ENCODE assay signal across 8 mouse cellular contexts in genomic region chr7:28961927-28962670, GRCm38 (mm10). TPM values are rescaled to one million over a fixed set of nuclear protein-coding genes. Genes with fewer than 3 reads are reported as not detected.
DNase-seq lines count a peak whose midpoint lies in the region; ATAC-seq and TF ChIP-seq lines count a peak whose summit lies in the region.

Actn4 (minus strand) TSS chr7:28962340.

- ATAC-seq in forebrain, embryonic 13.5 days = peak; percentile 94
- peak; percentile 92 for ATAC-seq in liver, postnatal 0 days
- ATAC-seq in neural tube, embryonic 14.5 days (ENCODE audit: low read depth) = peak; percentile 90

- peak; percentile 99 for DNase-seq in c-Kit-positive CD71-positive TER-119-positive erythroid progenitor cells, embryonic 14.5 days (ENCODE audit: low spot score)
- DNase-seq in heart, postnatal 10 days = peak; percentile 99
- DNase-seq in large intestine, adult 2 months (ENCODE audit: low read depth, low spot score) = peak; percentile 94
- DNase-seq in liver, postnatal 0 days = peak; percentile 100
- DNase-seq in testis, postnatal 10 days (ENCODE audit: low spot score) = peak; percentile 99

- H3K27ac ChIP-seq in forebrain, embryonic 13.5 days = peak within 1 kb of the TSS; percentile 84
- H3K27ac ChIP-seq in liver, postnatal 0 days (ENCODE audit: low read depth) = peak within 1 kb of the TSS; percentile 69
- H3K27ac ChIP-seq in neural tube, embryonic 14.5 days (ENCODE audit: low read depth, low read length) = peak within 1 kb of the TSS; percentile 79

- under 1% methylated on average over 76 of the region's 76 CpGs for WGBS in forebrain, embryonic 13.5 days
- WGBS in large intestine, adult 2 months = under 1% methylated on average over 76 of the region's 76 CpGs
- WGBS in liver, postnatal 0 days (ENCODE audit: insufficient replicate concordance) = under 1% methylated on average over 59 of the region's 76 CpGs
- WGBS in neural tube, embryonic 14.5 days = 1% methylated on average over 74 of the region's 76 CpGs

- no peak for TF ChIP-seq CTCF in E14TG2a.4 (conservative IDR thresholded peaks at IDR 0.05; ENCODE audit: low read length)
- no peak for TF ChIP-seq CTCF in liver, postnatal 0 days (IDR thresholded peaks at IDR 0.05; ENCODE audit: low read depth)

- intact Hi-C loops in heart, postnatal 10 days (cut with DNase I) = loop anchor here (1.0 kb wide), 1 partner anchor 19 kb away; no protein-coding TSS in a partner anchor

- H3K4me3 ChIP-seq in E14TG2a.4 (replicated peaks; ENCODE audit: low read length) = peak within 1 kb of the TSS; percentile 100
- peak within 1 kb of the TSS; percentile 94 for H3K4me3 ChIP-seq in forebrain, embryonic 13.5 days
- peak within 1 kb of the TSS; percentile 89 for H3K4me3 ChIP-seq in liver, postnatal 0 days (ENCODE audit: low read depth, low read length)
- H3K4me3 ChIP-seq in neural tube, embryonic 14.5 days (ENCODE audit: low read depth, low read length) = peak within 1 kb of the TSS; percentile 87

- peaks cover 31% of the 10 kb centered on the region for H3K36me3 ChIP-seq in E14TG2a.4 (ENCODE audit: insufficient read depth, low read length)
- no peaks in the 10 kb centered on the region for H3K36me3 ChIP-seq in forebrain, embryonic 13.5 days (ENCODE audit: poor library complexity, severe bottlenecking)
- H3K36me3 ChIP-seq in liver, postnatal 0 days (replicated peaks; ENCODE audit: insufficient read depth, low read length) = no peaks in the 10 kb centered on the region
- H3K36me3 ChIP-seq in neural tube, embryonic 14.5 days (ENCODE audit: control insufficient read depth, insufficient read depth, low read length) = no peaks in the 10 kb centered on the region

- 0 out of 2 replicates have a peak, but pooled peaks have one; percentile 25 for TF ChIP-seq EP300 in liver, postnatal 0 days (IDR thresholded peaks at IDR 0.05; ENCODE audit: low read depth)

- peak within 1 kb of the TSS; percentile 95 for H3K9ac ChIP-seq in forebrain, embryonic 13.5 days
- peak within 1 kb of the TSS; percentile 93 for H3K9ac ChIP-seq in liver, postnatal 0 days (replicated peaks)
- H3K9ac ChIP-seq in neural tube, embryonic 14.5 days (replicated peaks; ENCODE audit: low read depth, low read length) = peak within 1 kb of the TSS; percentile 89

- peaks cover 84% of the 10 kb centered on the region for H3K4me1 ChIP-seq in E14TG2a.4 (replicated peaks; ENCODE audit: low read depth, low read length)
- peaks cover 43% of the 10 kb centered on the region for H3K4me1 ChIP-seq in forebrain, embryonic 13.5 days
- H3K4me1 ChIP-seq in liver, postnatal 0 days (ENCODE audit: insufficient read depth) = peaks cover 41% of the 10 kb centered on the region
- H3K4me1 ChIP-seq in neural tube, embryonic 14.5 days (ENCODE audit: control insufficient read depth, insufficient read depth, low read length) = peaks cover 32% of the 10 kb centered on the region

- H3K4me2 ChIP-seq in forebrain, embryonic 13.5 days = peak within 1 kb of the TSS; percentile 90
- H3K4me2 ChIP-seq in liver, postnatal 0 days (ENCODE audit: low read depth, low read length) = peak within 1 kb of the TSS; percentile 92
- H3K4me2 ChIP-seq in neural tube, embryonic 14.5 days (ENCODE audit: low read depth, low read length) = peak within 1 kb of the TSS; percentile 63

- no peaks in the 10 kb centered on the region for H3K27me3 ChIP-seq in E14TG2a.4 (ENCODE audit: insufficient read depth, low read length)
- H3K27me3 ChIP-seq in forebrain, embryonic 13.5 days = no peaks in the 10 kb centered on the region
- no peaks in the 10 kb centered on the region for H3K27me3 ChIP-seq in liver, postnatal 0 days (ENCODE audit: insufficient read depth, low read length)
- no peaks in the 10 kb centered on the region for H3K27me3 ChIP-seq in neural tube, embryonic 14.5 days (ENCODE audit: control insufficient read depth, insufficient read depth, low read length)

- H3K9me3 ChIP-seq in E14TG2a.4 (ENCODE audit: low read length) = no peaks in the 10 kb centered on the region
- H3K9me3 ChIP-seq in forebrain, embryonic 13.5 days (replicated peaks) = no peaks in the 10 kb centered on the region
- H3K9me3 ChIP-seq in liver, postnatal 0 days (ENCODE audit: low read length) = no peaks in the 10 kb centered on the region
- H3K9me3 ChIP-seq in neural tube, embryonic 14.5 days (ENCODE audit: control insufficient read depth, low read length) = no peaks in the 10 kb centered on the region

RNA-seq across cellular contexts. Expression of gene Actn4, which starts in this region (rescaled TPM):
- polyA plus RNA-seq in forebrain, embryonic 13.5 days (2015; fragmentation: Nextera tagmentation; extraction: Ambion mirVana) = 114 and 136 TPM in 2 replicates
- total RNA-seq in heart, postnatal 10 days (2021) = 100 to 1,000 TPM; 173 to 174 TPM
- polyA plus RNA-seq in large intestine, adult 2 months (2012; rRNA removed) = 542 and 776 TPM in 2 replicates
- 76.3 and 81.2 TPM in 2 replicates for polyA plus RNA-seq in liver, postnatal 0 days (2015; fragmentation: Nextera tagmentation; extraction: Ambion mirVana)
- 109 and 143 TPM in 2 replicates for polyA plus RNA-seq in neural tube, embryonic 14.5 days (2014; fragmentation: Nextera tagmentation; extraction: Ambion mirVana)

Comparison
In these comparisons a context has a peak if more than half of its experiments do, and no peak if none do; other contexts are left out.
1. Peak in every context shown above with its lines: DNase-seq, ATAC-seq, H3K4me3 ChIP-seq and H3K27ac ChIP-seq.